Comparison of ENCODE assay signal across 8 mouse cellular contexts in the genomic region with DNA sequence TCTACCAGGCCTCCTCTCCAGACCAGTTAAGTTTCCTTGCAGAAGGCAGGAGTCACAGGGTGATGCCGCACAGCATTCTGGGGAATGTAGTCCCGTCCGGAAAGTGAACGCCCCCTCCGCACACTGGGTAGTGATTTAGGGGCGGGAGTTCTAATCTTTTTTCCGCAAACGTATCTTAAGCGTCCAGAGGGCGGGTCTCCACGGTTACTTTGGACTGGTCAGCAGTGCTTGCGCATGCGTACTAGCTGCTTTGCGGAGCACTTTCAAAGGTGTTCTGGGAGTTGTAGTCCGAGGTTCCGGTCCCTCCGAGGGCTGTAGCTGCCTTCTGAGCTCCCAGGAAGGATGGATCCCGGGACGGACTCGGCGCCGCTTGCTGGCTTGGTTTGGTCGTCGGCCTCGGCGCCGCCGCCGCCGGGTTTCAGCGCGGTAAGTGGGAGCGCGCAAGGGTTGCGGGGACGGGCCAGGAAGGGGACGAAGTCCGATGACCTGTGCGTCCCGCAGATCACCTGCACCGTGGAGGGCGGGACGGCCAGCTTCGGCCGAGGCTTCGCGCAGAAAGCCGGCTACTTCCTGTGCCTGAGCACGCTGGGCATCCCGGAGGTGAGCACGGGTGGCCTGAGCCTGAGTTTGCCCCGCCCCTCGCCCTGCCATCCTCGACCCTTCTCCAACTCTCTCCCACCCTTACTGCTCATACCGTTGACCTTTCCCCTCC. TPM values are rescaled to one million over a fixed set of nuclear protein-coding genes. Genes with fewer than 3 reads are reported as not detected.
DNase-seq lines count a peak whose midpoint lies in the region; ATAC-seq and TF ChIP-seq lines count a peak whose summit lies in the region.

A gene (plus strand): TSS at position 291 of the 712 bp plus-strand sequence.

- under 1% methylated on average over 55 of the region's 55 CpGs for WGBS in hindbrain, embryonic 13.5 days

- peaks cover 26% of the 10 kb centered on the region for H3K36me3 ChIP-seq in hindbrain, embryonic 13.5 days

- POLR2A ChIA-PET in Patski (lab: Charles Lee) = no interaction called here

- H3K4me2 ChIP-seq in hindbrain, embryonic 13.5 days = peak within 1 kb of the TSS; percentile 76

- H3K4me3 ChIP-seq in hindbrain, embryonic 13.5 days = peak within 1 kb of the TSS; percentile 87

- peak within 1 kb of the TSS; percentile 79 for H3K27ac ChIP-seq in hindbrain, embryonic 13.5 days

- no peak for TF ChIP-seq CTCF in Patski (IDR thresholded peaks at IDR 0.05)

- H3K9me3 ChIP-seq in hindbrain, embryonic 13.5 days = no peaks in the 10 kb centered on the region

- peak; percentile 83 for ATAC-seq in Patski
- peak; percentile 94 for ATAC-seq in hindbrain, embryonic 13.5 days (ENCODE audit: low FRiP score)

- peaks cover 9% of the 10 kb centered on the region for H3K4me1 ChIP-seq in hindbrain, embryonic 13.5 days (replicated peaks)

- in situ Hi-C loops in Patski (cut with MboI; ENCODE audit: low pct_unique_long_range_greater_than_20kb) = no loop called here

- H3K9ac ChIP-seq in hindbrain, embryonic 13.5 days = peak within 1 kb of the TSS; percentile 91

- peak; percentile 99 for DNase-seq in Patski (ENCODE audit: low read depth, low spot score)
- peak; percentile 96 to 97 for DNase-seq in cerebellum, postnatal 14 days
- peak; percentile 95 to 97 for DNase-seq in frontal cortex, postnatal 14 days (ENCODE audit: low spot score in 2 of 2)
- DNase-seq in layer of hippocampus, postnatal 25 days (ENCODE audit: extremely low spot score in 1 of 2, low spot score in 1 of 2) = peak; percentile 77 to 81
- peak; percentile 99 for DNase-seq in lung, postnatal 25 days (ENCODE audit: low spot score)
- DNase-seq in retina, embryonic 14.5 days (ENCODE audit: low spot score) = peak; percentile 100
- peak; percentile 88 for DNase-seq in thymus, postnatal 4 days

- no peaks in the 10 kb centered on the region for H3K27me3 ChIP-seq in Patski
- H3K27me3 ChIP-seq in hindbrain, embryonic 13.5 days = peaks cover 13% of the 10 kb centered on the region

- CTCF ChIA-PET in Patski (lab: Charles Lee) = interaction anchor here (2.6 kb wide), 1 partner anchor 12 kb away, joined by 9 read pairs; no protein-coding TSS in a partner anchor

RNA-seq across cellular contexts. Expression of the gene that starts here (rescaled TPM):
- 103 TPM for polyA plus RNA-seq in Patski (2021)
- 55.3 and 59.6 TPM in 2 replicates for polyA plus RNA-seq in hindbrain, embryonic 13.5 days (2015; fragmentation: Nextera tagmentation; extraction: Ambion mirVana)
- total RNA-seq in layer of hippocampus, postnatal 25 days (2021) = 10 to 100 TPM; 30.9 to 33.6 TPM

Comparison
In these comparisons a context has a peak if more than half of its experiments do, and no peak if none do; other contexts are left out.
1. Peak in every context shown above with its lines: DNase-seq, ATAC-seq, H3K4me3 ChIP-seq and H3K27ac ChIP-seq.